Mouse (Mus musculus) CH12.LX (cell line): ENCODE results near the gene Jak2. TPM values are rescaled to one million over a fixed set of nuclear protein-coding genes. Genes with fewer than 3 reads are reported as not detected.

Experiments
- DNase-seq: peaks from one replicate; pipeline ENCODE4 v3.0.0-alpha.2; 2013; ENCODE audit errors: extremely low read depth
- H3K27ac ChIP-seq: 2 replicates; pipeline ENCODE4 v1.5.1; 2012; ENCODE audit warnings: low read depth, mild to moderate bottlenecking, control low read depth, moderate library complexity; ENCODE audit not compliant: insufficient read depth
- H3K27me3 ChIP-seq: replicated peaks from 2 replicates; pipeline ENCODE3; 2012; ENCODE audit warnings: inconsistent platforms
- H3K36me3 ChIP-seq, 2 experiments: replicated peaks in 1 of 2; 2 replicates each; pipeline versions ENCODE3 to v1.6.1; 2012; ENCODE audit warnings: inconsistent platforms in 1 of 2, low read length in 1 of 2, mild to moderate bottlenecking in 1 of 2, mixed read lengths in 1 of 2, moderate library complexity in 1 of 2; ENCODE audit not compliant: control insufficient read depth in 1 of 2, insufficient read depth in 1 of 2
- H3K4me1 ChIP-seq, 2 experiments: 2 replicates each; pipeline ENCODE4 v1.6.1; 2012; ENCODE audit warnings: inconsistent platforms in 1 of 2, moderate library complexity in 1 of 2; ENCODE audit not compliant: insufficient read depth in 2 of 2, control insufficient read depth in 1 of 2
- H3K4me2 ChIP-seq: 2 replicates; pipeline ENCODE4 v1.6.1; 2012; ENCODE audit warnings: low read depth, mild to moderate bottlenecking, control low read depth; ENCODE audit not compliant: poor library complexity, insufficient read depth, severe bottlenecking
- H3K4me3 ChIP-seq, 3 experiments: fragments of 150-350 bp in 1 of 3; sonication (generic) in 1 of 3; replicated peaks in 1 of 3; 2 replicates each; pipeline versions ENCODE3 to v1.5.1; 2011 to 2012; ENCODE audit warnings: low read depth in 2 of 3, low read length in 2 of 3, mild to moderate bottlenecking in 2 of 3, moderate library complexity in 2 of 3, control low read depth in 1 of 3, improper control_type of control experiment in 1 of 3, inconsistent platforms in 1 of 3, mixed read lengths in 1 of 3; ENCODE audit not compliant: poor library complexity in 1 of 3
- H3K79me2 ChIP-seq: replicated peaks from 2 replicates; pipeline ENCODE4 v1.6.1; 2012; ENCODE audit warnings: mild to moderate bottlenecking, moderate library complexity; ENCODE audit not compliant: control insufficient read depth, poor library complexity, insufficient read depth, severe bottlenecking; ENCODE audit errors: extremely low read depth
- H3K9ac ChIP-seq: 2 replicates; pipeline ENCODE4 v1.6.1; 2012; ENCODE audit warnings: low read depth, mild to moderate bottlenecking, control low read depth, moderate library complexity; ENCODE audit not compliant: insufficient read depth
- H3K9me3 ChIP-seq: replicated peaks from 2 replicates; pipeline ENCODE3; 2012; ENCODE audit warnings: low read length, inconsistent platforms, mixed read lengths
- BHLHE40 ChIP-seq: IDR thresholded peaks from 2 replicates; pipeline ENCODE4 v1.6.1; 2011; ENCODE audit warnings: mild to moderate bottlenecking, low read depth, low read length, improper control_type of control experiment
- CHD1 ChIP-seq: IDR thresholded peaks from 2 replicates; pipeline ENCODE4 v1.6.1; 2012; ENCODE audit warnings: low read depth, low read length, improper control_type of control experiment, inconsistent platforms
- CHD2 ChIP-seq: IDR thresholded peaks from 2 replicates; pipeline ENCODE4 v1.6.1; 2011; ENCODE audit warnings: low read length, improper control_type of control experiment
- ELF1 ChIP-seq: IDR thresholded peaks from 2 replicates; pipeline ENCODE4 v1.6.1; 2014; ENCODE audit warnings: low read depth, mild to moderate bottlenecking, inconsistent platforms, low read length, improper control_type of control experiment
- EP300 ChIP-seq: IDR thresholded peaks from 2 replicates; pipeline ENCODE4 v1.6.1; 2011; ENCODE audit warnings: low read length, improper control_type of control experiment
- GABPA ChIP-seq: IDR thresholded peaks from 2 replicates; pipeline ENCODE4 v1.6.1; 2012; ENCODE audit warnings: low read depth, low read length, improper control_type of control experiment, inconsistent platforms; ENCODE audit not compliant: insufficient replicate concordance
- HCFC1 ChIP-seq: IDR thresholded peaks from 2 replicates; pipeline ENCODE4 v1.6.1; 2012; ENCODE audit warnings: low read depth, mild to moderate bottlenecking, inconsistent platforms, low read length, improper control_type of control experiment
- IRF4 ChIP-seq: IDR thresholded peaks from 2 replicates; pipeline ENCODE4 v1.6.1; 2014; ENCODE audit warnings: low read depth, mild to moderate bottlenecking, inconsistent platforms, low read length, improper control_type of control experiment
- JUN ChIP-seq: IDR thresholded peaks from 2 replicates; pipeline ENCODE4 v1.6.1; 2011; ENCODE audit warnings: low read depth, mild to moderate bottlenecking, low read length, improper control_type of control experiment, moderate library complexity; ENCODE audit not compliant: insufficient read depth
- KAT2A ChIP-seq: IDR thresholded peaks from 2 replicates; pipeline ENCODE4 v1.6.1; 2012; ENCODE audit warnings: low read length, improper control_type of control experiment, inconsistent platforms; ENCODE audit not compliant: insufficient replicate concordance
- MAFK ChIP-seq: IDR thresholded peaks from 2 replicates; pipeline ENCODE4 v1.6.1; 2011; ENCODE audit warnings: low read length, improper control_type of control experiment; ENCODE audit not compliant: insufficient replicate concordance
- MAX ChIP-seq: IDR thresholded peaks from 2 replicates; pipeline ENCODE4 v1.6.1; 2011; ENCODE audit warnings: low read length, improper control_type of control experiment
- MAZ ChIP-seq: IDR thresholded peaks from 2 replicates; pipeline ENCODE4 v1.6.1; 2012; ENCODE audit warnings: low read depth, mild to moderate bottlenecking, inconsistent platforms, low read length, improper control_type of control experiment, moderate library complexity
- MXI1 ChIP-seq: IDR thresholded peaks from 2 replicates; pipeline ENCODE4 v1.6.1; 2011; ENCODE audit warnings: mild to moderate bottlenecking, low read depth, low read length, improper control_type of control experiment
- MYC ChIP-seq: IDR thresholded peaks from 2 replicates; pipeline ENCODE4 v1.6.1; 2011; ENCODE audit warnings: low read depth, mild to moderate bottlenecking, improper control_type of control experiment, low read length
- NELFE ChIP-seq: IDR thresholded peaks from 2 replicates; pipeline ENCODE4 v1.6.1; 2011; ENCODE audit warnings: low read depth, low read length, improper control_type of control experiment
- PAX5 ChIP-seq: IDR thresholded peaks from 2 replicates; pipeline ENCODE4 v1.6.1; 2012; ENCODE audit warnings: low read length, inconsistent platforms, mixed read lengths
- POLR2A ChIP-seq: IDR thresholded peaks from 2 replicates; pipeline ENCODE4 v1.6.1; 2011; ENCODE audit warnings: low read depth, mild to moderate bottlenecking, improper control_type of control experiment, low read length
- TCF12 ChIP-seq: IDR thresholded peaks from 2 replicates; pipeline ENCODE4 v1.6.1; 2014; ENCODE audit warnings: low read depth, mild to moderate bottlenecking, inconsistent platforms, low read length, improper control_type of control experiment
- USF1 ChIP-seq: IDR thresholded peaks from 2 replicates; pipeline ENCODE4 v1.6.1; 2014; ENCODE audit warnings: low read depth, mild to moderate bottlenecking, inconsistent platforms, low read length, improper control_type of control experiment
- ZNF384 ChIP-seq: IDR thresholded peaks from 2 replicates; pipeline ENCODE4 v1.6.1; 2012; ENCODE audit warnings: low read depth, low read length, improper control_type of control experiment, inconsistent platforms
- dilution Hi-C: fragments of 300-500 bp; cut with MboI; formaldehyde crosslinking; loops from 2 replicates; pipeline ENCODE4 v1.14.3; 2020; ENCODE audit warnings: low sequenced_read_pairs; ENCODE audit not compliant: extremely low pct_unique_long_range_greater_than_20kb, extremely low pct_ligation_motif_present
- in situ Hi-C: fragments of 300-500 bp; cut with MboI; formaldehyde crosslinking; loops from 3 replicates; pipeline ENCODE4 v1.14.3; 2019; ENCODE audit warnings: low sequenced_read_pairs, low pct_ligation_motif_present, low pct_unique_long_range_greater_than_20kb, mixed read lengths
- polyA plus RNA-seq: library from polyadenylated mRNA; unstranded; fragments of >175 nt; gene quantifications from 2 replicates; pipeline ENCODE4 v1.2.1, GENCODE M21; 2012; ENCODE audit warnings: low read depth; ENCODE audit not compliant: insufficient read length
- total RNA-seq, 2 experiments: library from RNA; depleted of rRNA; stranded (reverse); fragments of 300-350 nt in 1 of 2; fragments of >200 nt in 1 of 2; gene quantifications; 2 replicates each; pipeline ENCODE4 v1.2.3; 2012 to 2014

The Jak2 gene
- total and polyA plus RNA-seq, 3 experiments, result 6.6 to 11.5 (median 8.4) TPM

GRCm38 (mm10) chr19:29296166-29296565 is 44.5 kb downstream of the Jak2 start:
- H3K9me3 ChIP-seq, result no peaks in the 10 kb centered on the region
- in situ Hi-C loops (no loop called here), dilution Hi-C loops (no loop called here)
- no peaks in the 10 kb centered on the region for H3K79me2 ChIP-seq
- H3K4me2 ChIP-seq, result no peak overlapping the region
- no peaks in the 10 kb centered on the region for H3K27me3 ChIP-seq
- no peak overlapping the region for H3K9ac ChIP-seq
- no peak overlapping the region for H3K27ac ChIP-seq
- H3K4me1 ChIP-seq, result peaks cover 0 to 3% of the 10 kb centered on the region in 2 experiments; a peak in 1 of 4 replicates
- TF ChIP-seq MXI1, result no peak
- TF ChIP-seq EP300, result no peak
- TF ChIP-seq IRF4, result no peak
- TF ChIP-seq CHD2, result no peak
- no peak for TF ChIP-seq MAZ
- no peak for TF ChIP-seq ZNF384
- no peak for TF ChIP-seq ELF1
- no peak for TF ChIP-seq JUN
- TF ChIP-seq BHLHE40, result no peak
- no peak for TF ChIP-seq POLR2A
- no peak for TF ChIP-seq KAT2A
- TF ChIP-seq MAX, result no peak
- no peak for TF ChIP-seq HCFC1
- no peak for DNase-seq
- peaks cover 25 to 47% of the 10 kb centered on the region in 2 experiments for H3K36me3 ChIP-seq
- no peak overlapping the region for H3K4me3 ChIP-seq

GRCm38 (mm10) chr19:29297366-29297765 is 45.7 kb downstream of the Jak2 start:
- DNase-seq, result no peak
- no peaks in the 10 kb centered on the region for H3K27me3 ChIP-seq
- no peak overlapping the region for H3K27ac ChIP-seq
- H3K9ac ChIP-seq, result no peak overlapping the region
- H3K4me3 ChIP-seq, result no peak overlapping the region
- H3K4me2 ChIP-seq, result no peak overlapping the region
- no peaks in the 10 kb centered on the region for H3K79me2 ChIP-seq
- TF ChIP-seq HCFC1 (no peak), PAX5 (no peak), NELFE (no peak), ELF1 (no peak), MAFK (no peak), IRF4 (no peak), GABPA (no peak), CHD1 (no peak), TCF12 (no peak), MYC (no peak), CHD2 (no peak), USF1 (no peak)
- dilution Hi-C loops (no loop called here), in situ Hi-C loops (no loop called here)
- H3K4me1 ChIP-seq, result peaks cover 0 to 12% of the 10 kb centered on the region in 2 experiments; a peak in 1 of 4 replicates
- H3K36me3 ChIP-seq, result peaks cover 15 to 35% of the 10 kb centered on the region in 2 experiments
- no peaks in the 10 kb centered on the region for H3K9me3 ChIP-seq
